Mouse (Mus musculus) ES-Bruce4 (cell line): ENCODE data around the gene Pphln1.
A peak's percentile ranks its signal among the peaks of the same experiment; 100 is the strongest.

Source experiments
- CTCF ChIP-seq: IDR thresholded peaks from one replicate; pipeline ENCODE4 v1.8.1; 2011; ENCODE audit warnings: low read depth, low read length
- POLR2A ChIP-seq: IDR thresholded peaks from one replicate; pipeline ENCODE4 v1.8.1; 2011; ENCODE audit warnings: low read length; ENCODE audit not compliant: insufficient read depth

DNA sequence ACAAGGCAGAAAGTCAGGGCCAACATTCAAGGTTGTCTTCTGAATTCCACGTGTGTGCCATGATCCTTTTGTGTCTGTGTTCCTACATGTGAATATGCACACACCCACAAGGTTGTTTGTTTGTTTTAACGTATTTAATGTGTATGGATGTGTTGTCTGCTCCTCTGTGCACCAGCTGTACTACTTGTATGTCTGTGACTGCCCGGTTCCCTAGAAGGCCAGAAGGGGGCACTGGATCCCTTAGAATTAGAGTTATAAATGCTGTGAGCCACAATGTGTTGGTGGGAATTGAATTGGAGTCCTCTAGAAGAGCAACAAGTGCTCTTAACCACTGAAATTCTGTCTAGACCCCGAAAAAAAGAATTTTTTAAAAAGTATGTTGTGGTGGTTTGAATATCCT is 44.1 kb downstream of the Pphln1 start:
- peak; percentile 25 for TF ChIP-seq CTCF
- TF ChIP-seq POLR2A: no peak
